Mouse (Mus musculus) CH12.LX (cell line): ENCODE measurements around the gene Rgs1. TPM values are rescaled to one million over a fixed set of nuclear protein-coding genes. Genes with fewer than 3 reads are reported as not detected.

Source experiments
- DNase-seq: peaks from one replicate; pipeline ENCODE4 v3.0.0-alpha.2; 2013; ENCODE audit errors: extremely low read depth
- H3K27ac ChIP-seq: 2 replicates; pipeline ENCODE4 v1.5.1; 2012; ENCODE audit warnings: low read depth, mild to moderate bottlenecking, control low read depth, moderate library complexity; ENCODE audit not compliant: insufficient read depth
- H3K27me3 ChIP-seq: replicated peaks from 2 replicates; pipeline ENCODE3; 2012; ENCODE audit warnings: inconsistent platforms
- H3K36me3 ChIP-seq, 2 experiments: replicated peaks in 1 of 2; 2 replicates each; pipeline versions ENCODE3 to v1.6.1; 2012; ENCODE audit warnings: inconsistent platforms in 1 of 2, low read length in 1 of 2, mild to moderate bottlenecking in 1 of 2, mixed read lengths in 1 of 2, moderate library complexity in 1 of 2; ENCODE audit not compliant: control insufficient read depth in 1 of 2, insufficient read depth in 1 of 2
- H3K4me1 ChIP-seq, 2 experiments: 2 replicates each; pipeline ENCODE4 v1.6.1; 2012; ENCODE audit warnings: inconsistent platforms in 1 of 2, moderate library complexity in 1 of 2; ENCODE audit not compliant: insufficient read depth in 2 of 2, control insufficient read depth in 1 of 2
- H3K4me2 ChIP-seq: 2 replicates; pipeline ENCODE4 v1.6.1; 2012; ENCODE audit warnings: low read depth, mild to moderate bottlenecking, control low read depth; ENCODE audit not compliant: poor library complexity, insufficient read depth, severe bottlenecking
- H3K4me3 ChIP-seq, 3 experiments: fragments of 150-350 bp in 1 of 3; sonication (generic) in 1 of 3; replicated peaks in 1 of 3; 2 replicates each; pipeline versions ENCODE3 to v1.5.1; 2011 to 2012; ENCODE audit warnings: low read depth in 2 of 3, low read length in 2 of 3, mild to moderate bottlenecking in 2 of 3, moderate library complexity in 2 of 3, control low read depth in 1 of 3, improper control_type of control experiment in 1 of 3, inconsistent platforms in 1 of 3, mixed read lengths in 1 of 3; ENCODE audit not compliant: poor library complexity in 1 of 3
- H3K79me2 ChIP-seq: replicated peaks from 2 replicates; pipeline ENCODE4 v1.6.1; 2012; ENCODE audit warnings: mild to moderate bottlenecking, moderate library complexity; ENCODE audit not compliant: control insufficient read depth, poor library complexity, insufficient read depth, severe bottlenecking; ENCODE audit errors: extremely low read depth
- H3K9ac ChIP-seq: 2 replicates; pipeline ENCODE4 v1.6.1; 2012; ENCODE audit warnings: low read depth, mild to moderate bottlenecking, control low read depth, moderate library complexity; ENCODE audit not compliant: insufficient read depth
- H3K9me3 ChIP-seq: replicated peaks from 2 replicates; pipeline ENCODE3; 2012; ENCODE audit warnings: low read length, inconsistent platforms, mixed read lengths
- CHD2 ChIP-seq: IDR thresholded peaks from 2 replicates; pipeline ENCODE4 v1.6.1; 2011; ENCODE audit warnings: low read length, improper control_type of control experiment
- E2F4 ChIP-seq: IDR thresholded peaks from 2 replicates; pipeline ENCODE4 v1.6.1; 2011; ENCODE audit warnings: low read depth, low read length, improper control_type of control experiment; ENCODE audit not compliant: insufficient replicate concordance
- ELF1 ChIP-seq: IDR thresholded peaks from 2 replicates; pipeline ENCODE4 v1.6.1; 2014; ENCODE audit warnings: low read depth, mild to moderate bottlenecking, inconsistent platforms, low read length, improper control_type of control experiment
- IRF4 ChIP-seq: IDR thresholded peaks from 2 replicates; pipeline ENCODE4 v1.6.1; 2014; ENCODE audit warnings: low read depth, mild to moderate bottlenecking, inconsistent platforms, low read length, improper control_type of control experiment
- JUND ChIP-seq: conservative IDR thresholded peaks from 2 replicates; pipeline ENCODE4 v1.6.1; 2011; ENCODE audit warnings: low read depth, low read length, improper control_type of control experiment
- KAT2A ChIP-seq: IDR thresholded peaks from 2 replicates; pipeline ENCODE4 v1.6.1; 2012; ENCODE audit warnings: low read length, improper control_type of control experiment, inconsistent platforms; ENCODE audit not compliant: insufficient replicate concordance
- MAFK ChIP-seq: IDR thresholded peaks from 2 replicates; pipeline ENCODE4 v1.6.1; 2011; ENCODE audit warnings: low read length, improper control_type of control experiment; ENCODE audit not compliant: insufficient replicate concordance
- MAX ChIP-seq: IDR thresholded peaks from 2 replicates; pipeline ENCODE4 v1.6.1; 2011; ENCODE audit warnings: low read length, improper control_type of control experiment
- MAZ ChIP-seq: IDR thresholded peaks from 2 replicates; pipeline ENCODE4 v1.6.1; 2012; ENCODE audit warnings: low read depth, mild to moderate bottlenecking, inconsistent platforms, low read length, improper control_type of control experiment, moderate library complexity
- MXI1 ChIP-seq: IDR thresholded peaks from 2 replicates; pipeline ENCODE4 v1.6.1; 2011; ENCODE audit warnings: mild to moderate bottlenecking, low read depth, low read length, improper control_type of control experiment
- MYC ChIP-seq: IDR thresholded peaks from 2 replicates; pipeline ENCODE4 v1.6.1; 2011; ENCODE audit warnings: low read depth, mild to moderate bottlenecking, improper control_type of control experiment, low read length
- NELFE ChIP-seq: IDR thresholded peaks from 2 replicates; pipeline ENCODE4 v1.6.1; 2011; ENCODE audit warnings: low read depth, low read length, improper control_type of control experiment
- POLR2AphosphoS2 ChIP-seq: IDR thresholded peaks from 2 replicates; pipeline ENCODE4 v1.6.1; 2011; ENCODE audit warnings: low read depth, low read length, improper control_type of control experiment
- SMC3 ChIP-seq: IDR thresholded peaks from 2 replicates; pipeline ENCODE4 v1.6.1; 2011; ENCODE audit warnings: low read depth, low read length, improper control_type of control experiment
- TBP ChIP-seq: conservative IDR thresholded peaks from 2 replicates; pipeline ENCODE4 v1.6.1; 2011; ENCODE audit warnings: low read depth, low read length, improper control_type of control experiment
- UBTF ChIP-seq: IDR thresholded peaks from 2 replicates; pipeline ENCODE4 v1.6.1; 2012; ENCODE audit warnings: low read depth, mild to moderate bottlenecking, inconsistent platforms, low read length, improper control_type of control experiment, moderate library complexity
- ZKSCAN1 ChIP-seq: IDR thresholded peaks from 2 replicates; pipeline ENCODE4 v1.6.1; 2012; ENCODE audit warnings: low read depth, inconsistent platforms, low read length, improper control_type of control experiment, borderline replicate concordance
- ZMIZ1 ChIP-seq: IDR thresholded peaks from 2 replicates; pipeline ENCODE4 v1.6.1; 2012; ENCODE audit warnings: low read depth, mild to moderate bottlenecking, inconsistent platforms, low read length, improper control_type of control experiment
- dilution Hi-C: fragments of 300-500 bp; cut with MboI; formaldehyde crosslinking; loops from 2 replicates; pipeline ENCODE4 v1.14.3; 2020; ENCODE audit warnings: low sequenced_read_pairs; ENCODE audit not compliant: extremely low pct_unique_long_range_greater_than_20kb, extremely low pct_ligation_motif_present
- in situ Hi-C: fragments of 300-500 bp; cut with MboI; formaldehyde crosslinking; loops from 3 replicates; pipeline ENCODE4 v1.14.3; 2019; ENCODE audit warnings: low sequenced_read_pairs, low pct_ligation_motif_present, low pct_unique_long_range_greater_than_20kb, mixed read lengths
- polyA plus RNA-seq: library from polyadenylated mRNA; unstranded; fragments of >175 nt; gene quantifications from 2 replicates; pipeline ENCODE4 v1.2.1, GENCODE M21; 2012; ENCODE audit warnings: low read depth; ENCODE audit not compliant: insufficient read length
- total RNA-seq, 2 experiments: library from RNA; depleted of rRNA; stranded (reverse); fragments of 300-350 nt in 1 of 2; fragments of >200 nt in 1 of 2; gene quantifications; 2 replicates each; pipeline ENCODE4 v1.2.3; 2012 to 2014

The Rgs1 gene
- total and polyA plus RNA-seq, 3 experiments, result 3.2 to 25.2 (median 3.6) TPM

- in situ Hi-C loops, result no loop called here
- no peaks in the 10 kb centered on the region for H3K79me2 ChIP-seq
- DNase-seq, result no peak
- no peaks in the 10 kb centered on the region for H3K36me3 ChIP-seq
- H3K27ac ChIP-seq, result no peak overlapping the region
- H3K4me1 ChIP-seq, result peaks cover 0 to 11% of the 10 kb centered on the region in 2 experiments; a peak in 2 of 4 replicates
- no peak overlapping the region for H3K4me3 ChIP-seq
- dilution Hi-C loops, result no loop called here
- H3K9me3 ChIP-seq, result no peaks in the 10 kb centered on the region
- H3K27me3 ChIP-seq, result no peaks in the 10 kb centered on the region
- H3K9ac ChIP-seq, result no peak overlapping the region
- H3K4me2 ChIP-seq, result no peak overlapping the region
- TF ChIP-seq ZKSCAN1 (no peak), MAZ (no peak), UBTF (no peak), POLR2AphosphoS2 (no peak), MAFK (no peak), MXI1 (no peak), JUND (no peak), MYC (no peak), MAX (no peak), ZMIZ1 (no peak), KAT2A (no peak), E2F4 (no peak)
Observed at GRCm38 (mm10) chr1:144283020-144284014, 34.3 kb upstream of the Rgs1 start.

GRCm38 (mm10) chr1:144280056-144280455 lies 31.0 kb upstream of the Rgs1 start:
- dilution Hi-C loops, result no loop called here

More at GRCm38 (mm10) chr1:144280056-144280455, 31.0 kb upstream of the Rgs1 start:
- H3K36me3 ChIP-seq, result no peaks in the 10 kb centered on the region
- no peaks in the 10 kb centered on the region for H3K79me2 ChIP-seq
- TF ChIP-seq TBP, result no peak
- no peak for TF ChIP-seq SMC3
- no peak for TF ChIP-seq IRF4
- no peak for TF ChIP-seq MAX
- TF ChIP-seq UBTF, result no peak
- no peak for TF ChIP-seq CHD2
- TF ChIP-seq NELFE, result no peak
- no peak for TF ChIP-seq ELF1
- no peak for TF ChIP-seq E2F4
- TF ChIP-seq JUND, result no peak
- no peak for DNase-seq
- no peak overlapping the region for H3K27ac ChIP-seq
- no peaks in the 10 kb centered on the region for H3K27me3 ChIP-seq
- no peak overlapping the region for H3K4me2 ChIP-seq
- no peaks in the 10 kb centered on the region for H3K9me3 ChIP-seq
- in situ Hi-C loops, result no loop called here
- no peak overlapping the region for H3K9ac ChIP-seq
- no peak overlapping the region for H3K4me3 ChIP-seq
- H3K4me1 ChIP-seq, result peaks cover 0 to 11% of the 10 kb centered on the region in 2 experiments; a peak in 2 of 4 replicates
